Mouse (Mus musculus): Measurements from ENCODE around the gene Olfr1284. TPM values are rescaled to one million over a fixed set of nuclear protein-coding genes. Genes with fewer than 3 reads are reported as not detected.

The Olfr1284 gene
- not detected for polyA plus RNA-seq (2014; fragmentation: Illumina TruSeq; extraction: RNeasy Lipid Tissue Mini Kit (QIAGEN cat#74804))

GRCm38 (mm10) chr2:111375222-111375621 is at the start of gene Olfr1284:
Gene Olfr1284, plus strand, starts transcription at chr2:111375522.

DNA sequence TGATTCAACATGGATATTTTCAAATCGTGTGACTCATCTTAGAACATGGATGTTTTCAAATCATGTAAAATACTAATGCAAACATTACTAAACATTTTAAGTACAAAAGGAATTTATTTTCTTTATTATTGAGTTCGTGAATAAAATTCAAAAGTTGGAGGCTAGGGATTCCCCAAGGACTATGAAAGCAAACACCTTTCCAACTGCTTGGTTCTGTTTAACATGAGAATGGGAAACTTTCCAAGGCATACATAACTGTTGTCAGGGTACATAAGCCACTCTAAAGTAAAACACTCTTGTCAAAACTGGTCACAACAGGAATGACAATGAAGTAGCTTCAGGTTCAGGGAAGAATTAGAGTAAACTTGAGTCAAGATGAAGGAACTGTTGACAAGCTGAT is 49.1 kb upstream of the Olfr1284 start, which contains the start of gene Olfr1281:
Gene Olfr1281, plus strand, starts transcription at position 301 of the 400 bp plus-strand sequence.

GRCm38 (mm10) chr2:111335976-111336375 is 39.3 kb upstream of the Olfr1284 start, which contains the start of gene Olfr1282:
Gene Olfr1282, minus strand, starts transcription at chr2:111336076.

DNA sequence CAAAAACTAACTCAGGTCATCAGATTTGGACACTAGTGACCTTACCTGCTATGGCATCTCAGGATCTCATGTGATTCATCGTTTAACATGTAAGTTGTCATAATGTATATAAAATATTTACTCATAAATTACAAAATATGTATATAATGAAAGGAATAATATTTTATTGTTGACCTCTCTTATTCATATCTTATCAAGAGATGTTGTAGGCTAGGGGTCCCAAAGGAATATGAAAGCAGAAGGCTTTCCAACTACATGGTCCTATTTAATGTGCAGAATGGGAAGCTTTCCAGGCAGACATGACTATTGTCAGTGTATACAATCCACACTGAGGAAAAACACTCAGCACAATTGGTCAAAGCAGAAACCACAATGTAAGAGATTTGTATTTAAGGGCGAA is 8.8 kb upstream of the Olfr1284 start, which contains the start of gene Olfr1283:
Gene Olfr1283, plus strand, starts transcription at position 301 of the 400 bp plus-strand sequence.

GRCm38 (mm10) chr2:111422931-111423330 is 47.6 kb downstream of the Olfr1284 start, which contains the start of gene Olfr1286:
Gene Olfr1286, minus strand, starts transcription at chr2:111423115.

Other genes with a start within 250 kb of the Olfr1284 start
- not detected for gene Gm15130, start 222.6 kb upstream of the Olfr1284 start, polyA plus RNA-seq (2014; fragmentation: Illumina TruSeq; extraction: RNeasy Lipid Tissue Mini Kit (QIAGEN cat#74804))
- gene 4930430A15Rik, start 145.9 kb upstream of the Olfr1284 start, polyA plus RNA-seq (2014; fragmentation: Illumina TruSeq; extraction: RNeasy Lipid Tissue Mini Kit (QIAGEN cat#74804)), result not detected
- not detected for gene Olfr1275, start 140.2 kb upstream of the Olfr1284 start, polyA plus RNA-seq (2014; fragmentation: Illumina TruSeq; extraction: RNeasy Lipid Tissue Mini Kit (QIAGEN cat#74804))
- not detected for gene Olfr1276, start 121.0 kb upstream of the Olfr1284 start, polyA plus RNA-seq (2014; fragmentation: Illumina TruSeq; extraction: RNeasy Lipid Tissue Mini Kit (QIAGEN cat#74804))
- not detected for gene Olfr1277, start 101.4 kb upstream of the Olfr1284 start, polyA plus RNA-seq (2014; fragmentation: Illumina TruSeq; extraction: RNeasy Lipid Tissue Mini Kit (QIAGEN cat#74804))
- gene Olfr1278, start 85.4 kb upstream of the Olfr1284 start, polyA plus RNA-seq (2014; fragmentation: Illumina TruSeq; extraction: RNeasy Lipid Tissue Mini Kit (QIAGEN cat#74804)), result not detected
- gene Olfr1279, start 74.9 kb upstream of the Olfr1284 start, polyA plus RNA-seq (2014; fragmentation: Illumina TruSeq; extraction: RNeasy Lipid Tissue Mini Kit (QIAGEN cat#74804)), result not detected
- gene Olfr1280, start 61.5 kb upstream of the Olfr1284 start, polyA plus RNA-seq (2014; fragmentation: Illumina TruSeq; extraction: RNeasy Lipid Tissue Mini Kit (QIAGEN cat#74804)), result not detected
- gene Olfr1281, start 49.0 kb upstream of the Olfr1284 start, polyA plus RNA-seq (2014; fragmentation: Illumina TruSeq; extraction: RNeasy Lipid Tissue Mini Kit (QIAGEN cat#74804)), result not detected
- gene Olfr1282, start 39.4 kb upstream of the Olfr1284 start, polyA plus RNA-seq (2014; fragmentation: Illumina TruSeq; extraction: RNeasy Lipid Tissue Mini Kit (QIAGEN cat#74804)), result not detected
- not detected for gene Olfr1283, start 8.7 kb upstream of the Olfr1284 start, polyA plus RNA-seq (2014; fragmentation: Illumina TruSeq; extraction: RNeasy Lipid Tissue Mini Kit (QIAGEN cat#74804))
- not detected for gene Olfr1286, start 47.6 kb downstream of the Olfr1284 start, polyA plus RNA-seq (2014; fragmentation: Illumina TruSeq; extraction: RNeasy Lipid Tissue Mini Kit (QIAGEN cat#74804))
- not detected for gene Olfr1287, start 73.6 kb downstream of the Olfr1284 start, polyA plus RNA-seq (2014; fragmentation: Illumina TruSeq; extraction: RNeasy Lipid Tissue Mini Kit (QIAGEN cat#74804))
- not detected for gene Olfr1288, start 98.6 kb downstream of the Olfr1284 start, polyA plus RNA-seq (2014; fragmentation: Illumina TruSeq; extraction: RNeasy Lipid Tissue Mini Kit (QIAGEN cat#74804))
- not detected for gene Olfr1289, start 105.3 kb downstream of the Olfr1284 start, polyA plus RNA-seq (2014; fragmentation: Illumina TruSeq; extraction: RNeasy Lipid Tissue Mini Kit (QIAGEN cat#74804))
- not detected for gene Olfr1290, start 118.3 kb downstream of the Olfr1284 start, polyA plus RNA-seq (2014; fragmentation: Illumina TruSeq; extraction: RNeasy Lipid Tissue Mini Kit (QIAGEN cat#74804))
- gene Olfr1291-ps1, start 121.7 kb downstream of the Olfr1284 start, polyA plus RNA-seq (2014; fragmentation: Illumina TruSeq; extraction: RNeasy Lipid Tissue Mini Kit (QIAGEN cat#74804)), result not detected
- not detected for gene Olfr1293-ps, start 149.7 kb downstream of the Olfr1284 start, polyA plus RNA-seq (2014; fragmentation: Illumina TruSeq; extraction: RNeasy Lipid Tissue Mini Kit (QIAGEN cat#74804))
- not detected for gene Olfr1294, start 164.8 kb downstream of the Olfr1284 start, polyA plus RNA-seq (2014; fragmentation: Illumina TruSeq; extraction: RNeasy Lipid Tissue Mini Kit (QIAGEN cat#74804))
- not detected for gene Olfr1295, start 194.2 kb downstream of the Olfr1284 start, polyA plus RNA-seq (2014; fragmentation: Illumina TruSeq; extraction: RNeasy Lipid Tissue Mini Kit (QIAGEN cat#74804))